ENCODE assay signal across 7 mouse cellular contexts in the genomic region with DNA sequence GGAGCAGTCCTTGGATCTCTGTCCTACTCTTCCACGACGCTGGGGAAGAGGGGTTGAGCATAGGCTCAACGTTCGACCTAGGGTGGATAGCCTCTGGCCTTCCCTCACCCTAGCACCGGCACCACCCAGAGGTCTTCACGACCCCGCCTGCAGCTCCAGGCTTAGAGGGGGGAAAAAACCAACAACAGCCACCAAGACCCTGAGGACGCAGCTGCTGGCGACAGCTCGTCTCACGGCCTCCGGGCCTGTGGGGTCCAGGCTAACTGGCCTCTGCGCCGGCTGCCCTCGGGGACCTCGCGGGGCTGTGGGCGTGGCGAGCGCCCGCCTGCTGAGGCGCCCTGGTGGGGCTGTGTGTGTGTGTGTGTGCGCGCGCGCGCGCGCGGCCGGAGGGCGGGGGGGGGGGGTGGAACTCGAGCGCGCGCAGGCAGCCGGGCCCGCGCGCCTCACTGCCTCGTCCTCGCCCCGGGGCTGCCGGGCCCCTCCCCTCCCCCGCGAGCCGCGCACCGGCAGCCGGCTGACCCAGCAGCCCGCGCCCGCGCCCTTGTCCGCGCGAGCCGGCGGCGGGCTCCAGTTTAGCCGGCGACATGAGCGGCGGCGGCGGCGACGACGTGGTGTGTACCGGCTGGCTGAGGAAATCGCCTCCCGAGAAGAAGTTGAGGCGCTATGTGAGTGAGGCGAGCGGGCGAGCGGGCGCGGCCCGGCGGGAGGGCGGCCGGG. TPM values are rescaled to one million over a fixed set of nuclear protein-coding genes. Genes with fewer than 3 reads are reported as not detected.
DNase-seq lines count a peak whose midpoint lies in the region; ATAC-seq and TF ChIP-seq lines count a peak whose summit lies in the region.

TSS of gene Gab2 (plus strand) at position 345 of the 717 bp plus-strand sequence.

- peak within 1 kb of the TSS; percentile 59 for H3K4me3 ChIP-seq in cortical plate, adult 2 months (ENCODE audit: insufficient read depth, low read length)
- peak within 1 kb of the TSS; percentile 94 for H3K4me3 ChIP-seq in hindbrain, postnatal 0 days (ENCODE audit: low read length)

- H3K27ac ChIP-seq in cortical plate, adult 2 months (ENCODE audit: insufficient read depth, low read length): peak within 1 kb of the TSS; percentile 78; the same call in 1 of the 2 replicates
- peak within 1 kb of the TSS; percentile 85 for H3K27ac ChIP-seq in hindbrain, postnatal 0 days

- H3K36me3 ChIP-seq in hindbrain, postnatal 0 days (ENCODE audit: insufficient read depth, low read length): no peaks in the 10 kb centered on the region

- H3K27me3 ChIP-seq in hindbrain, postnatal 0 days (ENCODE audit: insufficient read depth, low read length): no peaks in the 10 kb centered on the region

- no peak for TF ChIP-seq CTCF in cortical plate, adult 2 months (IDR thresholded peaks at IDR 0.05; ENCODE audit: extremely low read depth, insufficient read depth, low read length)
- no peak for TF ChIP-seq CTCF in hindbrain, postnatal 0 days (IDR thresholded peaks at IDR 0.05; ENCODE audit: low read depth)

- ATAC-seq in hindbrain, postnatal 0 days: peak; percentile 81
- ATAC-seq in megakaryocyte-erythroid progenitor cell, adult 5-6 weeks (replicated peaks; ENCODE audit: low FRiP score, low TSS enrichment, poor library complexity, severe bottlenecking): peak; percentile 62

- intact Hi-C loops in left cerebral cortex, postnatal 14 days (cut with DNase I): loop anchor here (5.0 kb wide), 2 partner anchors 104 to 166 kb away; no protein-coding TSS in a partner anchor

- peak; percentile 83 to 90 for DNase-seq in adrenal gland, adult (ENCODE audit: inconsistent age in 2 of 2, low spot score in 1 of 2)
- peak; percentile 61 to 69 for DNase-seq in gastrocnemius, adult 8-10 months (ENCODE audit: low spot score in 2 of 2)
- peak; percentile 80 for DNase-seq in hindbrain, postnatal 0 days (ENCODE audit: low spot score)
- DNase-seq in left cerebral cortex, postnatal 14 days (ENCODE audit: low spot score in 2 of 2): peak; percentile 58 to 59
- DNase-seq in right cerebral cortex, postnatal 25 days: peak; percentile 75

- peak within 1 kb of the TSS; percentile 85 for H3K4me2 ChIP-seq in hindbrain, postnatal 0 days (ENCODE audit: low read depth, low read length)

- WGBS in hindbrain, postnatal 0 days: under 1% methylated on average over 39 of the region's 83 CpGs

- H3K4me1 ChIP-seq in cortical plate, adult 2 months (ENCODE audit: control insufficient read depth, insufficient read depth, low read length): no peaks in the 10 kb centered on the region
- 0 out of 2 replicates have a peak, but pooled peaks cover 5% of the 10 kb centered on the region for H3K4me1 ChIP-seq in hindbrain, postnatal 0 days (ENCODE audit: insufficient read depth, low read length)

- no peaks in the 10 kb centered on the region for H3K9me3 ChIP-seq in hindbrain, postnatal 0 days (ENCODE audit: low read length)

- peak within 1 kb of the TSS; percentile 88 for H3K9ac ChIP-seq in hindbrain, postnatal 0 days (replicated peaks; ENCODE audit: low read length)

- TF ChIP-seq POLR2A in cortical plate, adult 2 months (IDR thresholded peaks at IDR 0.05; ENCODE audit: extremely low read depth, insufficient read depth, low read length): no peak

RNA-seq across cellular contexts. Expression of gene Gab2, which starts in this region (rescaled TPM):
- polyA plus RNA-seq in cortical plate, adult 2 months (2012; rRNA removed): 10.1 and 11.0 TPM in 2 replicates
- total RNA-seq in gastrocnemius, adult 8-10 months (2022): 1 to 10 TPM; 3.6 to 7.0 (median 5.3) TPM
- total RNA-seq in hindbrain, postnatal 0 days (2014; rRNA removed): 26.7 and 27.9 TPM in 2 replicates
- 9.5 and 12.5 TPM in 2 replicates for polyA plus RNA-seq in hindbrain, postnatal 0 days (2015; fragmentation: Nextera tagmentation; extraction: Ambion mirVana)
- 10 to 100 TPM; 16.6 to 17.3 TPM for total RNA-seq in left cerebral cortex, postnatal 14 days (2021)
- 5.2 TPM in 2 replicates for total RNA-seq in megakaryocyte-erythroid progenitor cell, adult 5-6 weeks (2014; fragmentation: Nextera tagmentation)
- total RNA-seq in megakaryocyte-erythroid progenitor cell, adult 5-6 weeks (2017): 3.1 and 5.3 TPM in 2 replicates

Comparison
In these comparisons a context has a peak if more than half of its experiments do, and no peak if none do; other contexts are left out.
1. Peak in every context shown above with its lines: DNase-seq, ATAC-seq, H3K4me3 ChIP-seq and H3K27ac ChIP-seq.